Mouse (Mus musculus) layer of hippocampus, adult 6 months (tissue): ENCODE data around the gene Vmn2r40. TPM values are rescaled to one million over a fixed set of nuclear protein-coding genes. Genes with fewer than 3 reads are reported as not detected.

Source experiments
- long read RNA-seq, 2 experiments: library from polyadenylated mRNA; unstranded; transcript quantifications; one replicate each; pipeline ENCODE4 v2.0.0; 2019 to 2020
- polyA plus RNA-seq: library from polyadenylated mRNA; unstranded; fragments of <200 nt; fragmentation: Nextera tagmentation; gene quantifications from 2 replicates; pipeline ENCODE4 v1.2.3, GENCODE M21; 2021

Gene Vmn2r40
- not detected in 2 replicates for polyA plus RNA-seq
- long read RNA-seq, experiment 1, result 0 reads
- long read RNA-seq, experiment 2, result 0 reads

DNA sequence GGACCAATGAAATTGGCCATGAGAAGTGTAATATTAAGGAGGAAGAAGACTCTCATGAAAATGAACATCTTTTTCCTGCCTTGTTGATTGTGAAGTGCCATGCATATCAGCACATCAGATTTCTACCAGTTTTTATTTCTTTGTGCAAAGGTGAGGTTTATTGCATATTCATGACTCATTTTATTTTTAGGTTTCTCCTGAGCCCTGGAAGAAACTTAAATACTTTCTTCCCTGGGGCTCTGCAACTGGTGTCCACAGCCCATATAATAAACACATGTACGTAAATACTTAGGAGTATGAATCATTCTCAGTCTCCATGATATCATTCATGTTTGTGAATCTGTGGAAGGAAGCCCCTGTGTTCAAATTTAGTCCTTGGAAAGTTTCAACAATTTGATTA is at the start of gene Vmn2r40:
Vmn2r40 (minus strand) TSS at position 101 of the 400 bp plus-strand sequence.

Other genes starting within 250 kb of the Vmn2r40 start
- not detected in 2 replicates for gene Vmn2r39, start 99.4 kb upstream of the Vmn2r40 start, polyA plus RNA-seq
- not detected in 2 replicates for gene Vmn2r38, start 166.4 kb upstream of the Vmn2r40 start, polyA plus RNA-seq